Mouse (Mus musculus): ENCODE results near the gene Qtrt2.
A peak's percentile ranks its signal among the peaks of the same experiment; 100 is the strongest.

Gene Qtrt2

GRCm38 (mm10) chr16:43925001-43925558 lies 1.5 kb downstream of the Qtrt2 start:
- DNase-seq (ENCODE audit: low spot score in 2 of 2): no peak

- no peak for DNase-seq (ENCODE audit: low spot score in 2 of 2)
These were observed 4.0 kb downstream of the Qtrt2 start for GRCm38 (mm10) chr16:43922630-43923029.

- no peak for DNase-seq (ENCODE audit: low spot score in 2 of 2)
These were observed 4.6 kb downstream of the Qtrt2 start for GRCm38 (mm10) chr16:43922024-43922423.

DNA sequence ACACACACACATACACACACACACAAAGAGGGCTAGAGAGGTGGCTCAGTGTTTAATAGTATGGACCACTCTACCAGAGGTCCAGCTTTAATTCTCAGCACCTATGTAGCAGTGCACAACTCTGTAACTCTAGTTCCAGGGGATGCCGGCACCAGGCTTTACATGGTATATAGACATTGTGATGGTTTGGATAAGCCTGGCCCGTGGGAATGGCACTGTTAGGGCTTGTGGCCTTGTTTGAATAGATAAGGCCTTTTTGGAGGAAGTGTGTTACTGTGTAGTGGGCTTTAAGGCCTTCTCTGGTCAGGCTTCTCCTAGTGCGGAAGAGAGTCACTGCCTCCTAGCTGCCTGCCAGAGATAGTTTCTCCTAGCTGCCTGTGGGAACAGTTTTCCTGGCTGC lies 7.7 kb downstream of the Qtrt2 start:
- no peak for DNase-seq (ENCODE audit: low spot score in 2 of 2)

GRCm38 (mm10) chr16:43908881-43909280 lies 17.7 kb downstream of the Qtrt2 start:
- DNase-seq (ENCODE audit: low spot score in 2 of 2): no peak

- DNase-seq (ENCODE audit: low spot score in 2 of 2): no peak
These were observed 26.0 kb downstream of the Qtrt2 start for GRCm38 (mm10) chr16:43900571-43900970.

DNA sequence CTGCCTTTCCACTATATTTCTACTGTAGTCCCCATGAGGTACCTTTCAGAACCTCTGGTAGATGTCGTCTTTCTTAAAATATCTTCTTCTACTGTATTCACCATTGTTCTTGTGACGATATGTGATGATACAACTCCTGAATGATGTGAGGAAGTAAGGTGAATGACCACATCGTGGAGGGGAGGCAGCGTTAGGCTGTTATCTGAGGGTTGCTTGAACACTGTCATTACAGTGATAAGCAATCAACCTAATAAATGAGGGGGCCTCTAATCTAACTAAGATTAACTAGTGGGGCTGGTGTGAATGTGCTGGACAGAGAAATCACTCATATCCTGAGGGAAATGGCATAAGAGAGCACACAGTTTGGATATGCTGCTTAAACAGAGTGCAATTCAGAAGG lies 26.5 kb downstream of the Qtrt2 start:
- DNase-seq (ENCODE audit: low spot score in 2 of 2): no peak

GRCm38 (mm10) chr16:43894501-43894900 lies 32.1 kb downstream of the Qtrt2 start:
- DNase-seq (ENCODE audit: low spot score in 2 of 2): peak in 1 of 2 experiments; percentile 12

GRCm38 (mm10) chr16:43890747-43891336 lies 35.8 kb downstream of the Qtrt2 start:
- no peak for DNase-seq (ENCODE audit: low spot score in 2 of 2)

- DNase-seq (ENCODE audit: low spot score in 2 of 2): no peak
These were observed 36.6 kb downstream of the Qtrt2 start for GRCm38 (mm10) chr16:43890005-43890336.

DNA sequence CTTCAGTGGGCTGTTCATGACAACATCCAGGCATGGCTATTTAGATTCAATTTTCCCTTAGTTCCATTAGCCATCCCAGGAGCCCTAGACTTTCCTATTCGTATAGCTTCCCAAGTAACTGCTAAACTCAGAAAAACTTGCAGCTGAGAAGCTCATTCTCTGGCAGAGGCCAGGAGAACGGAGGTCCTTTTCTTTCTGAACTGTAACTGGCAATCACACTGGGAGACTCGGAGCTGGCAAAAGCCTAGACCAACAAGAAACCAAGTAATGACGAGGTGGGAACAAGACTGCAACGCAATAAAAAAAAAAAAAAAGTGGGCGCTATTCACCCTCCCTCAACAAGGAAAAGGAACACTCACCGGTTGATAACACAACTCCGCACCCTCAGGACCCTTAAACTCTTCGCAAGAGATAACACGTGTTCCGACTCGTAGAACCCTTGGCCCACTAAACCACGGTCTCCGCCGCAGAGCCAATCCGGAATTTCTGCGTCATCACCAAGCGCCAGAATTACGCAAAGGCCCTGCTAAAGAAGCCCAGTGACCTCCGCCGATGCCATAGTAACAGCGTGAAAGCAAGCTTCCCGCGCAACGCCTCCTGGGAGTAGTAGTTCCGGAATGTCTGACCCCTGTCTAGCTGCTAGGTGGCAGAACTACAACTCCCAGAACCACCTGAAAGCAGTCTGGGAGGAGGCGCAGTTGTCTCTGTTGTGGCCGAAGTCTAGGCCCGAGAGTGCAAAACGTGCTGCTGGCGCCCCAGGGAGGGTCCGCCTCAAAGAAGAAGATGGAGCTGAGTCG lies 37.2 kb downstream of the Qtrt2 start, which contains the start of gene Ccdc191:
Gene Ccdc191, plus strand, starts transcription at position 593 of the 797 bp plus-strand sequence.
- peak; percentile 100 for DNase-seq (ENCODE audit: low spot score in 2 of 2)

DNA sequence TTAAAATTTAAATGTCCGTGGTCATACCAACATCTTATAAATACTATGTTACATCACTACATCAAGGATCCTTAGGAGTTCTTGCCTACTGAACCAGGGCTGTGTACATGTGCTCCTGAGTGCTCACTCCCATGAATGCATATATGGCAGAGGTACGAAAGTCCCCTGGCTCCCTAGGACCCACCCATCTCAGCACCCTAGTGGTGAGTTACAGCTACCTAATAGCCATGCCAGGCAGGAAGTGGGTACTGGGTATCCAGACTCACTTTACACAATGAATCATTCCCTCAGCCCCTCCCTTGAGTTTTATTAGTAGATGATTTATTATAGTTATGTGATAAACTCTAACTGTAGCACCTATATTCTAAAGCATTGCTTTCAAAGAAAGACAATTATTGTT lies 44.3 kb downstream of the Qtrt2 start:
- DNase-seq (ENCODE audit: low spot score in 2 of 2): no peak

DNA sequence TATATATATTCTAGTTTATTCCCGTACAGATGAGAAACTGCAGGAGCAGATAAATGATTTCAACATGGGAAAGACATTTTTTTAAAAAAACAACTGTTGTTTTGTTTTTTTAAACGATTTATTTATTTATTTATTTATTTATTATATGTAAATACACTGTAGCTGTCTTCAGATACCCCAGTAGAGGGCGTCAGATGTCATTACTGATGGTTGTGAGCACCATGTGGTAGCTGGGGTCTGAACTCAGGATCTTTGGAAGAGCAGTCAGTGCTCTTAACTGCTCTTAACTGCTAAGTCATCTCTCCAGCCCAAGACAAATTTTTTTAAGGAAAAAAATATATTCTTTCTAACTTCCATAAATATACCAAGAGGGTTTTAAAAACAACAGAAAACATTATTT lies 45.0 kb downstream of the Qtrt2 start:
- no peak for DNase-seq (ENCODE audit: low spot score in 2 of 2)

DNA sequence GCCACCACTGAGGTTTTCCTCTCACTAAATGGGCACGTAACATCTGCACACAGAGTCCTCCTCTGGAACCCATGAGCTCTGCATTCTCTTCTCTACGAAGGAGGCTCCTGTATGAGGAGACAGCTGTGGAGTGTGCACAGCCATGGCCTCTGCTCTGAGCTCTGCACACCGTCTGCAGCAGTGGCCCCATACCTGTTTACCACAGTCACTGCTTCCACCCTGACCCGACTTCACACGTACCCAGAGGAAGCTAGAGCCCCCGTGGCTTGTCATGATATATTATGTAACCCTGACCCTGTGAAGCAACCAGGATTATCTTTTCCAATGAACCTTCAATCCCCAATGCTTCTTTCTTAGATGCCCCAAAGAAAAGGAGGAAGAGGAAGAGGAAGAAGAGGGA lies 46.8 kb downstream of the Qtrt2 start:
- no peak for DNase-seq (ENCODE audit: low spot score in 2 of 2)

GRCm38 (mm10) chr16:43871419-43871818 lies 55.2 kb downstream of the Qtrt2 start:
- no peak for DNase-seq (ENCODE audit: low spot score in 2 of 2)

DNA sequence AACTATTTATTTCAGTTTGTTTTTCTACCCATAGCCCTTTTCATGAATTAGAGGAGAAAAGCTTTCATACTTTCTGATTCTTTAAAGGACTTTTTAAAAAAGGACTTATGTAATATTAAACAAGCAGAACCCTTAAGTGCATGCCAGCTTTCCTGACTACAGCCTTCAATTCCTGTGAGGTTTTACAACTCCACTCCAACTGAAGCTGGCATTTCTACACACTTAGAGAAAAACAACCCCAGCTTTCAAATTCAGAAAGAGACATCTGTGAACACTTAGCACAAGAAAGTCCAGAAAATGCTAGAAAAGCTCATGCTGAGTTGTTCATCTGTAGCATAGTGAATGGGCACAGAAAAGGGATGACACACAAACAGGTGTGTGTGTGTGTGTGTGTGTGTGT lies 56.8 kb downstream of the Qtrt2 start:
- DNase-seq (ENCODE audit: low spot score in 2 of 2): no peak

DNA sequence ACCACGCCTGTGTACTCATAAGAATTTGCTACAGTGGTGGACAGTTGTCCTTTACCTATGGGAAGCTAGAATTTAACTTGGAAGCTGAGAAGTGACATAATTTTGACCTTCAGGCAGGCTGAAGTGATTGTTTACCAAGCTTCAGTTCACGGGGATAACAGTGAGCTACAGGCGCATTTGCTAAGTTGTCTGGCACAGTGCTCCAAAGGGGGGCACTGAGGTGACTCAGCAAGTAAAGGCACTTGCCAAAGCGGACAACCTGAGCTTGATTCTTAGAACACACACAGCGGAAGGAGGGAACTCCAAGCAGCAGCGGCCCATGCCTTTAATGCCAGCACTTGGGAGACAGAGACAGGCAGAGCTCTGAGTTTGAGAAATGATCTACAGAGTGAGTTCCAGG lies 66.0 kb downstream of the Qtrt2 start:
- DNase-seq (ENCODE audit: low spot score in 2 of 2): no peak

- DNase-seq (ENCODE audit: low spot score in 2 of 2): no peak
These were observed 67.6 kb downstream of the Qtrt2 start for GRCm38 (mm10) chr16:43858941-43859476.

GRCm38 (mm10) chr16:43849839-43850238 lies 76.8 kb downstream of the Qtrt2 start:
- no peak for DNase-seq (ENCODE audit: low spot score in 2 of 2)

DNA sequence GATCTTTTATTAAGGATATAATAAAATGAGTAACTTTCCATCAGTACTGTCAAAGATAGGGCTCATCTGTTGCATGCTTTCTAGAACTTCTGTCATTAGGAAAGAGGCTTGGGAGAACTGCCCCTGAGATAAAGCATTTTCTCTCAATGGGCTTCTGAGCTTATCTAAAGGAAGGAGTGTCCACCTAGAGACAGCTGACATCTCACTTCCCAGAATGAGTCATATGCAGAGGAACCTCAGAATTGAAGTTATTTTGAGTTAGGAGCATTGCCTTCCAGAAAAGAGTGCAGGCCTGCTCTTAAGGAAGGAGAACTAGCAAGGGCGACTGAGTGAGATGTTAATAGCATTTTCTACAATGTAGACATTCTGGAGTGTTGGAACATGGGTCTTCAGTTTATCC lies 85.4 kb downstream of the Qtrt2 start:
- no peak for DNase-seq (ENCODE audit: low spot score in 2 of 2)

DNA sequence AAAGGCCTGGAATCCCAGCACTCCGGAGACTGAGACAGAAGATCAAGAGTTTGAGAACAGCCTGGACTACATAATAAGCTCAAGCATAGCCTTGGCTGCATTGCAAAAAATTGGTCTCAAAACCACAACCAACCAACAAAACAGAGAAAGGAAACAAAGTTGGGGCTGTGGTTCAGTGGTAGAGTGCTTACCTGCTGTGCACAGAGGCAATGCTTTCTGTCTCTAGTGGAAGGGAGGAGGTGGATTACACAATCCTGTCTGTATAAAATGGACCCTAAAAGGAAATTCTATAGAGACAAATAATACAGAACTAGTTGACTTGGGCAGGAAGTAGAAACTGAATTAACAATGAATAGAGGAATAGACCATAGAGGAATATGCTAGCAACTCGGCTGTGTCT lies 94.7 kb downstream of the Qtrt2 start:
- no peak for DNase-seq (ENCODE audit: low spot score in 2 of 2)

DNA sequence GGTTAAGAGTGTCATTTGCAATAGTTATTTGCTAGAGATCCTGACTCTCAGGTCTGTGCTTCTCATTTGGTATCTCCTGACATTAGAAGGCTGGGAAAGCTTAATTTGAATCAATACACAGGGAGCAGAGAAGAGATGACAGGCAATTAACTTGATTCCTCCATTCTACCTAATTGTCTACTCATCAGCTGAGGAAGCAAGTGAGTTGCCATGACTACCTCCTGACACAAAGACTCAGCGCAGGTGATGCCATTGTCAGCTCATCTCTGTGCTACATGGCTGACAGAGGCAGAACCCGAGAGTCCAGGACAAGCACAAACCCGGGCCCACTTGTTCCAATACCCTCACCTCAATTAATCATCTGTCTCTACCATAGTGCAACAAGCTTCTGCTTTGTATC lies 99.1 kb downstream of the Qtrt2 start:
- DNase-seq (ENCODE audit: low spot score in 2 of 2): no peak

- DNase-seq (ENCODE audit: low spot score in 2 of 2): no peak
These were observed 108.2 kb downstream of the Qtrt2 start for GRCm38 (mm10) chr16:43818404-43818803.

Measured in right cerebral cortex, adult 2 months (tissue).